Mouse (Mus musculus) forebrain, embryonic 10.5 days (tissue): ENCODE measurements around the gene Prss57. TPM values are rescaled to one million over a fixed set of nuclear protein-coding genes. Genes with fewer than 3 reads are reported as not detected.
"Not testable (repeated sequence)": the region's sequence is repeated elsewhere in the genome, so short reads cannot be mapped to it uniquely, and the experiment has no call there.

Experiments used
- DNase-seq: peaks from one replicate; pipeline ENCODE4 v3.0.0-alpha.2; 2017; ENCODE audit warnings: low spot score; ENCODE audit errors: extremely low spot score
- H3K27ac ChIP-seq: fragments of 300-500 bp; sonication (generic); 2 replicates; pipeline ENCODE4 v1.5.1; 2016; ENCODE audit warnings: mild to moderate bottlenecking
- H3K27me3 ChIP-seq: fragments of 300-500 bp; sonication (generic); 2 replicates; pipeline ENCODE4 v1.6.1; 2016; ENCODE audit warnings: mild to moderate bottlenecking; ENCODE audit not compliant: poor library complexity, severe bottlenecking
- H3K36me3 ChIP-seq: fragments of 300-500 bp; sonication (generic); replicated peaks from 2 replicates; pipeline ENCODE4 v1.6.1; 2016; ENCODE audit warnings: mild to moderate bottlenecking, moderate library complexity
- H3K4me1 ChIP-seq: fragments of 300-500 bp; sonication (generic); 2 replicates; pipeline ENCODE4 v1.6.1; 2016
- H3K4me3 ChIP-seq: fragments of 300-500 bp; sonication (generic); 2 replicates; pipeline ENCODE4 v1.5.1; 2016; ENCODE audit warnings: mild to moderate bottlenecking, moderate library complexity
- H3K9me3 ChIP-seq: fragments of 300-500 bp; sonication (generic); 2 replicates; pipeline ENCODE4 v1.6.1; 2016; ENCODE audit warnings: mild to moderate bottlenecking, moderate library complexity
- WGBS: fragments of 180-500 bp; shearing (Covaris S2); methylation state at CpG from one replicate; pipeline ENCODE4 v1.1.7; 2016; 5-methylcytosine and 5-hydroxymethylcytosine counted together
- polyA plus RNA-seq: library from polyadenylated mRNA; unstranded; fragments of >200 nt; fragmentation: Nextera tagmentation; extraction: Ambion mirVana; gene quantifications from 2 replicates; pipeline ENCODE4 v1.2.1, GENCODE M21; 2016

The Prss57 gene
- polyA plus RNA-seq, 1 experiment from 2014 or later, result not detected

DNA sequence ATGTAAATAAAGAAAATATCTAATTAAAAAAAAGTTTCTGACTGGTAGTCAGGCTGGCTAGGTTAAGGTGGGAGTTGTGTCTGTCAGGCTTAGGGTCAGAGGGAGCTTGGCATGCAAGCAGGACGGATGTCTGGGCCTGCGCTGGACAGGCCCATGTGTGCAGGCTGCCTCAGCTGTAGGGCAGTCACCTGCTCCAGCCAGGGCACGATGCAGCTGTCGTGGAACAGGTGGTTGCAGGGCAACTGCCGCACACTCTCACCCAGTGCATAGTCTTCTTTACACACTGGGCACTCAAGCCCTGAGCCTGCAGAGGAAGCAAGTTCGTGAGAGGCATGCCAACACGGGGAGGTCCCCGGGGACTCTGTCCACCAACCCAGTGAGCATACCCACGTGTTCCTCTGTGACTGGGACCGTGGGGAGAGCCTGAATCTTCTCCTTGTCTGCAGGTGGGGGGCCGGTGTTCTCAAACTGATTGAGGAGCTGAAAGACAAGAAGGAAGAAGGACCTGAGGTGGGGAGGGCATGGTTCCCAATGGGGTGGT, 30.1 kb downstream of the Prss57 start:
- Histone ChIP-seq H3K36me3 (peaks cover 96% of the 10 kb centered on the region), H3K4me1 (peaks cover 27% of the 10 kb centered on the region), H3K27ac (no peak overlapping the region), H3K27me3 (peaks cover 10% of the 10 kb centered on the region), H3K4me3 (no peak overlapping the region), H3K9me3 (no peaks in the 10 kb centered on the region)
- DNase-seq, result no peak
- WGBS, result 94% methylated on average over 11 of the region's 11 CpGs

DNA sequence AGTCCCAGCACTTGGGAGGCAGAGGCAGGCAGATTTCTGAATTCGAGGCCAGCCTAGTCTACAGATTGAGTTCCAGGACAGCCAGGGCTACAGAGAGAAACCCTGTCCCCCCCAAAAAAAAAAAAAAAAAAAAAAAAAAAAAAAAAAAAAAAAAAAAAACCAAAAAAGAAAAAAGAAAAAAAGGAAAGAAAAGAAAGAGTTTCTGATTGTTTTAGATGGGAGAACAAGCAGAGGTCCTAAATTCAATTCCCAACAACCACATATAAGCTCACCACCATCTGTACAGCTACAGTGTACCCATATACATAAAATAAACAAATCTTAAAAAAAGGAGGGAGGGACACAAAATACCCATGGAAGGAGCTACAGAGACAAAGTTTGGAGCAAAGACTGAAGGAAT, 31.1 kb downstream of the Prss57 start:
- not testable (repeated sequence) for H3K9me3 ChIP-seq, DNase-seq, H3K4me3 ChIP-seq, H3K27ac ChIP-seq
- Histone ChIP-seq H3K36me3 (peaks cover 92% of the 10 kb centered on the region), H3K4me1 (peaks cover 27% of the 10 kb centered on the region), H3K27me3 (peaks cover 16% of the 10 kb centered on the region)
- 100% methylated on average over 1 of the region's 1 CpGs for WGBS

DNA sequence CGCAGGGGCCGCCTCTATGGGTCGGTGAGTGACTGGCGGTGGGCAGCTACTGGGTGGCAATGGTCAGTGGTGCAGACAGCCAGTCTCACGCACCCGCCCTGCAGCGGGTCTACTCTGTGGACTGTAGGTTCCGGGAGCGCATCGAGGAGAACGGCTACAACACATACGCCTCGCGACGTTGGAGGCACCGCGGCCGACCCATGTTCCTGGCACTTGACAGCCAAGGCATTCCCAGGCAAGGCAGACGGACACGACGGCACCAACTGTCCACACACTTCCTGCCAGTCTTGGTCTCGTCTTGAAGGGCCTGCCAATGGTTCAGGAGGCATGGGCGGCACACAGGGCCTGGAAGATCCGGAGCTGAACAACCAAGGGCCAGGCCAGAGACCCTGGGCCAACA, 34.1 kb downstream of the Prss57 start:
- H3K9me3 ChIP-seq, result no peaks in the 10 kb centered on the region
- WGBS, result 92% methylated on average over 24 of the region's 24 CpGs
- peaks cover 65% of the 10 kb centered on the region for H3K36me3 ChIP-seq

DNA sequence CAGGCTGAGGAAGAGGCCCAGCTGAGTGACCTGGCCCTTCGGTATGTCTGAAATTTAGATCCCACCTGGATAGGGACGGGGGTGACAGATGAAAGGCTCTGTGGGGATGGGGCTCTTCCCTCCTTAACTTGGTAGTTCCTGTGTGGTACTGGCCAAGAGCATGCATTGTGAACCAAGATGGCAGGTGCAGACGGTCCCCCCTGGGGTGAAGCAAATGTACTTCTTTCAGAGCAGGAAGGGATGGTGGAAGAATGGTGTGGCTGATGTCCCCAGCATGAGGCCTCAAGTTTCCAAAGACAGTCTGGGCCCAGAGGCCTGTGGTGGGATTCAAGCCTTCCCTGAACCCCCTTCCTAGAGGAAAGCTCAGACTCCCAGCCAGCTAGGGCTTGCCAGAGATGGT, 34.9 kb downstream of the Prss57 start:
- no peak for DNase-seq
- Histone ChIP-seq H3K9me3 (no peaks in the 10 kb centered on the region), H3K27me3 (peaks cover 16% of the 10 kb centered on the region), H3K36me3 (peaks cover 57% of the 10 kb centered on the region), H3K4me3 (no peak overlapping the region; the same call in 1 of the 2 replicates), H3K27ac (no peak overlapping the region), H3K4me1 (peaks cover 13% of the 10 kb centered on the region)
- whole genome bisulfite sequencing, result 84% methylated on average over 3 of the region's 3 CpGs

More for the DNA sequence above, 34.1 kb downstream of the Prss57 start:
- Histone ChIP-seq H3K27ac (no peak overlapping the region), H3K4me3 (no peak overlapping the region), H3K4me1 (peaks cover 13% of the 10 kb centered on the region), H3K27me3 (peaks cover 16% of the 10 kb centered on the region)
- no peak for DNase-seq

DNA sequence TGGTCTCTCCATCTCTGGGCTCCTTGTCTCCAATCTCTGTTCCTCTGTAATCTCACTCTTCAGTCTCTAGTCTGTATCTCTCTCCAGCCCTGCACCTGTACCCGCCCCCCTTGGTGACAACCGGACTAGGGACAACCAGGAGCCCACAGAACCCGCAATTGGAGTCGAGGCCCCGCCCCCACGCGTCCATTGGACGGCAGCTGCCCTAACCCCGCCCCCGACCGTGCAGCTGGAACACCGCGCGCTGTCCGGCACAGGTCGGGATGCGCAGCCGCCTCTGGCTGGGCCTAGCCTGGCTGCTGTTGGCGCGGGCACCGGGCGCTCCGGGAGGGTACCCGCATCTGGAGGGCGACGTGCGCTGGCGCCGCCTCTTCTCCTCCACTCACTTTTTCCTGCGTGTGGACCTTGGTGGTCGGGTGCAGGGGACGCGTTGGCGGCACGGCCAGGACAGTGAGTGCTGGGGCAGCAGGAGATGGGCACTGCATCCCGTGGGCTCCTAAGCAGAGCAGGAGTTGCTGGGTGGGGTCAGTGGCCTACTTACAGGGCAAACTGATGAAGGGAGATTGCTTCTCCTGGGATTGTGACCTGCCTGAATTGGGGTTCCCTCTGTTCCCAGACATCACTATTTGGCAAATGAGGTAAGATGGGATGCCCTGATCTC, 35.8 kb downstream of the Prss57 start, which contains the start of gene Fgf22:
TSS of gene Fgf22 (plus strand) at position 221 of the 661 bp plus-strand sequence.
- Histone ChIP-seq H3K9me3 (no peaks in the 10 kb centered on the region), H3K36me3 (peaks cover 49% of the 10 kb centered on the region), H3K27me3 (peaks cover 16% of the 10 kb centered on the region), H3K4me1 (peaks cover 13% of the 10 kb centered on the region), H3K4me3 (peak within 1 kb of the TSS; percentile 54), H3K27ac (peak within 1 kb of the TSS; percentile 51; the same call in 1 of the 2 replicates)
- WGBS, result 2% methylated on average over 36 of the region's 36 CpGs
- peak; percentile 79 for DNase-seq

DNA sequence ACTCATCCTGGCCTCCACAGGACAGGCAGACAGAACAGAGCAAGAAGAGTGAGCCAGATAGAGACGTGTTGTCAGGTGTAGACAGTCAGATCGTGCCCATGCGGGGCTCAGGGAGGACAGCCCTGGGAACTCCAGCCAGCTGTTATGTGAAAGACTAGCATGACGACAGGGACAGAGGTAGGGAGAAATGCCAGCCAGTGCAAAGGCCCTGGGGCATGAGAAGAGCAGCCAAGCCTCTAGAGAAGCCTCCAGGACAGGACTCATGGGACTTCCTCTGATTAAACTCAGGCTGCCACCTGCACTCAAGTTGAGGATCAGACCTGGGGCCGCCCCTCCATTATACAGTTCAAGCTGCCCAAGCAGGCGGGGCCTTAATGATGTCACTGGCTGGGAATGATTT, 42.3 kb downstream of the Prss57 start:
- Histone ChIP-seq H3K9me3 (no peaks in the 10 kb centered on the region), H3K27me3 (no peaks in the 10 kb centered on the region), H3K27ac (no peak overlapping the region), H3K4me1 (peaks cover 20% of the 10 kb centered on the region), H3K36me3 (peaks cover 11% of the 10 kb centered on the region), H3K4me3 (no peak overlapping the region)
- WGBS, result 84% methylated on average over 6 of the region's 6 CpGs
- DNase-seq, result no peak

DNA sequence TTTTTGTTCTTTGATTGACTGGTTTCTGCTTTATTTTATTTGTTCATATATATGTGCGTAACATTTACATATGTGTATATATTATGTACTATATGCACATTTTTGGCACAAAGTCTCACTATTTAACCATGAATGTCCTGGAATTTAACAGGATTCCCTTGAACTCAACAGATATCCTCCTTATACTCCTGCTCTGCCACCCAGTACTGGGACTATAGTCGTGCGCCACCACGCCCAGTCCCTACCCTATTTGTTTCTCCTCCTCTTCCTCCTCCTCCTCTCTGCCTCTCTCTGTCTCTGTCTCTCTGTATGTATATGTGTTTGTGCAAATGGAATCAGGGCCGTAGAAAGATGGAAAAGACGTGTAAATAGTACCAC, 44.0 kb downstream of the Prss57 start:
- H3K27ac ChIP-seq, result peak overlapping the region; percentile 74
- peaks cover 27% of the 10 kb centered on the region for H3K36me3 ChIP-seq
- H3K4me3 ChIP-seq, result peak overlapping the region; percentile 70
- H3K9me3 ChIP-seq, result no peaks in the 10 kb centered on the region
- no peaks in the 10 kb centered on the region for H3K27me3 ChIP-seq
- no peak for DNase-seq
- 24% methylated on average over 6 of the region's 6 CpGs for WGBS
- H3K4me1 ChIP-seq, result peaks cover 20% of the 10 kb centered on the region

DNA sequence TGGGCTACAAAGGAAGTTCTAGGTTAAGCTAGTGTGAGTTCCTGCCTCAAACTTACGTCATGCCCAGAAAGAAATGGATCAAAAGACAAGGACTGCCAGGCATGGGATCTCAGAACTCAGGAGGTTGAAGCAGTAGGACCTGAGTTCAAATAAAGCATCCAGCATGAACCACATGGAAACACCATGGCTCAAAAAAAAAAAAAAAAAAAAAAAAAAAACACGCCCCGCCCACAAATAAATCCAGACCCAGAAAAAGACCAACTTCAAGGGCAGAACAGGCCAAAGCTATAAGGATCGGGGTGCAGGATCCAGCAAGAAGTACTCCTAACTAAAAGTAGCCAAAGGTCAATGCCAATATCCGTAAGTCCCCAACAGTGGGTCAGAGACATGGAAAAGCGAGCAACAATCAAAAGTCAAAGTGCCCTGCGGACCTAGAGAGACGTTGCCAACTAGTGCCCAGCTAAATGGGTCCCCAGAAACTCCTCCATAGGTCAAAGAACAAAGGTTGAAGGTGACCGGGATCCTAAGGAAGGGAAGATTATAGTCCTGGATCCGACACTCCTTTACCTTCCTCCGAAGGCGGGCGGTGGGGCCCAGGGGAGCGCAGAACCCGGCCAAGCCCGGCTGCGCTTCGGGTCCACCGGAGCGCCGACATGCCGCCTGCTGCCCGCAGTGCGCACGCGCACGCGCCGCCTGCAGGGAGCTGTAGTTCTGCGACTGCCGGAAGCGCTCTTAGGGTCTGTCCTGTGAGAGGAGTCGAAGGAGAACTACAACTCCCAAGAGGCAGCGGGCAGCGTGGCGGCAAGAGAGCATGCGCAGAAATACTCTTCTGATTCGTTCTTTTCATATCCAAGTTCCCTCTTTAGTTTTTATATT, 44.6 kb downstream of the Prss57 start, which contains the start of gene Polrmt:
TSS of gene Polrmt (minus strand) at position 684 of the 876 bp plus-strand sequence.
- Histone ChIP-seq H3K4me3 (peak within 1 kb of the TSS; percentile 70), H3K27ac (peak within 1 kb of the TSS; percentile 80), H3K36me3 (peaks cover 33% of the 10 kb centered on the region), H3K9me3 (no peaks in the 10 kb centered on the region), H3K4me1 (peaks cover 20% of the 10 kb centered on the region), H3K27me3 (no peaks in the 10 kb centered on the region)
- WGBS, result 4% methylated on average over 38 of the region's 38 CpGs
- peak; percentile 95 for DNase-seq

DNA sequence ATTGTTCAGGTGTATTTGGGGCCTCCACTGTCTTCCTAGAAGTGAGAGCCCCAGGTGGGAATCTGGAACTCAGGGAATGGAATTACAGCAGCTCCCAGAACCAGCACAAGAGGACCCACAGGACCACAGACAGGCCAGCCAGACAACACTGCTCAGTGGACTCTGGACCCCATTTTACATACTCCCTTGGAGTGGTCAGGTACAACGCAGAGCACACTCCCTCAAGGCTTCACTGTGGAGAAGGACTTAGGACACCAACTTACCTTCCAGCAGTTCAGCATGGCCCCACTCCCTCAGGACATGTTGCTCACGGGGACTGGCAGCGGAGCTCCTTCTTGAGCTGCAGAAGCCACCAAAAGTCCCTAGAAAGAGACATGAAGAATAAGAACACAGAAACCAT, 45.4 kb downstream of the Prss57 start:
- H3K4me1 ChIP-seq, result peaks cover 20% of the 10 kb centered on the region
- 93% methylated on average over 3 of the region's 3 CpGs for WGBS
- peaks cover 6% of the 10 kb centered on the region; the same call in 1 of the 2 replicates for H3K9me3 ChIP-seq
- H3K4me3 ChIP-seq, result peak overlapping the region; percentile 70
- no peak for DNase-seq
- no peaks in the 10 kb centered on the region for H3K27me3 ChIP-seq
- peaks cover 41% of the 10 kb centered on the region for H3K36me3 ChIP-seq
- no peak overlapping the region for H3K27ac ChIP-seq

DNA sequence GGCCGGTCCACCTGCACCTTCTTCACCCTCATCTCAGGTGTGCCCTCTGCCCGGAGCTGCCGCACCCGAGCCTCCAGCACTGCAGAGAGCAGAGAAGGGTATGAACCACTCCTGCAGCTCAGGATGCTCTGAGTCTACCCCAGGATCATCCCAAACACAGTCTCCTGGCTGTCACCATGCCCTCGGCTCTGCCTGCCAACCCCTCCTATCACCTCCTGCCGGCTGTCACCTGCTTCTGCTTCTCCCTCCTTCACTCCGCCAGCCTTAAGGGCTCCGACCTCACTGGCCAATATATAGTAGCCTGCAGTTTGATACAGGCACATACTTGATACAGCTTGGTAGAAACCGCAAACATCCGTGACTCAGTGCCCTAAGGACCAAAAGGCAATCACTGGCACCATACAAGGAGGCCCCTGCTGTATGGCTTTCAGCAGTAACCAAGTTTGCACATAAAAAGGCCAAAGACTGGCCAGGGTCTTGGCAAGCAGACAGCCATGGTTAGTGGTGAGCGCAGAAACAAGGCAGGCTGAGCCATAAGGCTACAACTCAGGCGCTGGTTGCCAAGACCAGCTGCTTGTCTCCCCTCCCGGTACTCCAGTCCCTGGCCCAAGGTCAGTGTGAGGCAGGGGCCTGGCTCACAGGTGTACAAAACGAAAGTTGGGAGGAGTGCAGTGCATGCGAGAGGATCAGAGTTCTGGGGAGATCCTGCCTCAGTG, 47.0 kb downstream of the Prss57 start:
- Histone ChIP-seq H3K9me3 (peaks cover 22% of the 10 kb centered on the region), H3K4me3 (no peak overlapping the region), H3K36me3 (peaks cover 57% of the 10 kb centered on the region), H3K4me1 (peaks cover 20% of the 10 kb centered on the region), H3K27ac (no peak overlapping the region), H3K27me3 (no peaks in the 10 kb centered on the region)
- WGBS, result 94% methylated on average over 15 of the region's 15 CpGs
- no peak for DNase-seq

DNA sequence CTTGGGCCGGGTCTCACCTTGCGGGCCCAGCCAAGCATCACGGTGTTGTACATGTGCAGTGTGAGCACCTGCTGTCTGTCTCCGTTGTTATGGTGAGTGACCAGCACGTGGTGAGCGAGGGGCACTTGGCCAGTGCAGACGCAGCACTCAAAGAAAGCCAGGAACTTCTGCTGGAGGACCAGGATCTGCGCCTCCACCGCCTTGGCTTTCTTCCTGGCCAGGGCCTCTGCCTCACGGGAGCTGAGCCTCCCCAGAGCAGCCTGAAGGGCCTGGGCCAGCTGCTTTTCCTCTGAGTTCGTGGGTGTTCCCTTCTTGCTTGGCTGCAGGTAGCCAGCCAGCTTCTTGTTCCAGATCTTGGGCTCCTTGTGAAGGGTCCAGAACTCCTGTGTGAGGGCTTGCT, 47.6 kb downstream of the Prss57 start:
- Histone ChIP-seq H3K4me3 (no peak overlapping the region), H3K36me3 (peaks cover 63% of the 10 kb centered on the region), H3K9me3 (peaks cover 29% of the 10 kb centered on the region), H3K27me3 (no peaks in the 10 kb centered on the region), H3K4me1 (peaks cover 20% of the 10 kb centered on the region), H3K27ac (no peak overlapping the region)
- WGBS, result 91% methylated on average over 11 of the region's 11 CpGs
- no peak for DNase-seq

DNA sequence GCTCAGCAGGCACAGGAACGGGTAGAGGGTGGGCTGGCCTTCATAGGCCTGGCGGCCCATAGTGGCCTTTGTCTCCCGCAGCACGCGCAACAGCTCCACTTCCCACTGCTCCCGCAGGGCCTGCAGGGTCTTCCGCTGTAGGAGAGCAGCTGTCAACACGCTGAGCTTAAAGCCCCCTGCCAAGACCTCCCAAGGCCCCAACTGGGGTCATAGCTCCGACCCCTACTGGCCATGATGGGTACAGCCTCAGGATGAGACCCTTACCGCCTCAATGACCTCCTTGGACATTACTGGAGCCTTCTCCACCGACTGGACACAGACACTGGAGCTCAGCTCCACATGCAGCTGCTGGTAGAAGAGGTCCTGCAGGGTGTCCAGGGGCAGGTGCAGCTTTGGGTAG, 49.9 kb downstream of the Prss57 start:
- no peak for DNase-seq
- peaks cover 86% of the 10 kb centered on the region for H3K36me3 ChIP-seq
- no peak overlapping the region for H3K27ac ChIP-seq

More for the DNA sequence above, 49.9 kb downstream of the Prss57 start:
- H3K27me3 ChIP-seq, result peaks cover 14% of the 10 kb centered on the region
- H3K4me3 ChIP-seq, result no peak overlapping the region
- H3K9me3 ChIP-seq, result peaks cover 37% of the 10 kb centered on the region
- WGBS, result 64% methylated on average over 11 of the region's 11 CpGs
- H3K4me1 ChIP-seq, result peaks cover 8% of the 10 kb centered on the region
